Mouse (Mus musculus) midbrain, postnatal 0 days (tissue): ENCODE measurements around the gene Dok5. TPM values are rescaled to one million over a fixed set of nuclear protein-coding genes. Genes with fewer than 3 reads are reported as not detected.
A peak's percentile ranks its signal among the peaks of the same experiment; 100 is the strongest.

Experiments
- ATAC-seq: fragments of 200-750 bp; cut with Nextera tagmentation; 2 replicates; pipeline ENCODE4 v1.8.0; 2017; ENCODE audit warnings: moderate number of reproducible peaks, mild to moderate bottlenecking, moderate TSS enrichment, moderate library complexity; ENCODE audit not compliant: low FRiP score
- DNase-seq: peaks from one replicate; pipeline ENCODE4 v3.0.0-alpha.2; 2015; ENCODE audit warnings: low spot score
- H3K27ac ChIP-seq: fragments of 300-500 bp; sonication (generic); 2 replicates; pipeline ENCODE4 v1.5.1; 2014; ENCODE audit warnings: low read depth, mild to moderate bottlenecking, low read length, mixed read lengths
- H3K27me3 ChIP-seq: fragments of 300-500 bp; sonication (generic); 2 replicates; pipeline ENCODE4 v1.6.1; 2014; ENCODE audit warnings: low read length, control low read depth, mixed read lengths; ENCODE audit not compliant: insufficient read depth
- H3K36me3 ChIP-seq: fragments of 300-500 bp; sonication (generic); 2 replicates; pipeline ENCODE4 v1.6.1; 2014; ENCODE audit warnings: low read length, control low read depth, mixed read lengths; ENCODE audit not compliant: insufficient read depth
- H3K4me1 ChIP-seq: fragments of 300-500 bp; sonication (generic); 2 replicates; pipeline ENCODE4 v1.6.1; 2014; ENCODE audit warnings: mild to moderate bottlenecking, control low read depth, antibody characterized with exemption, low read length, mixed read lengths; ENCODE audit not compliant: insufficient read depth
- H3K4me2 ChIP-seq: fragments of 300-500 bp; sonication (generic); 2 replicates; pipeline ENCODE4 v1.6.1; 2014; ENCODE audit warnings: low read depth, mild to moderate bottlenecking, low read length, mixed read lengths; ENCODE audit not compliant: poor library complexity, severe bottlenecking
- H3K4me3 ChIP-seq: fragments of 300-500 bp; sonication (generic); 2 replicates; pipeline ENCODE4 v1.5.1; 2014; ENCODE audit warnings: low read depth, mild to moderate bottlenecking, low read length, moderate library complexity
- H3K9ac ChIP-seq: fragments of 300-500 bp; sonication (generic); replicated peaks from 2 replicates; pipeline ENCODE4 v1.6.1; 2014; ENCODE audit warnings: mild to moderate bottlenecking, low read length, moderate library complexity, mixed read lengths; ENCODE audit not compliant: poor library complexity, severe bottlenecking
- H3K9me3 ChIP-seq: fragments of 300-500 bp; sonication (generic); 2 replicates; pipeline ENCODE4 v1.6.1; 2016; ENCODE audit warnings: low read length, control low read depth
- CTCF ChIP-seq: IDR thresholded peaks from 2 replicates; pipeline ENCODE4 v1.5.1; 2016; ENCODE audit warnings: antibody characterized with exemption, mild to moderate bottlenecking
- WGBS: fragments of 180-500 bp; shearing (Covaris S2); extraction: QIAGEN DNeasy Blood & Tissue Kit; methylation state at CpG from one replicate; pipeline ENCODE4 v1.1.7; 2014; 5-methylcytosine and 5-hydroxymethylcytosine counted together
- polyA plus RNA-seq: library from polyadenylated mRNA; unstranded; fragments of >200 nt; fragmentation: Nextera tagmentation; extraction: Ambion mirVana; gene quantifications from 2 replicates; pipeline ENCODE4 v1.2.1, GENCODE M21; 2015
- total RNA-seq: library from RNA; depleted of rRNA; stranded (reverse); fragments of >200 nt; gene quantifications from 2 replicates; pipeline ENCODE4 v1.2.3, GENCODE M21; 2014

The Dok5 gene
- total and polyA plus RNA-seq, 2 experiments from 2014 or later: 27.0 to 35.2 TPM

DNA sequence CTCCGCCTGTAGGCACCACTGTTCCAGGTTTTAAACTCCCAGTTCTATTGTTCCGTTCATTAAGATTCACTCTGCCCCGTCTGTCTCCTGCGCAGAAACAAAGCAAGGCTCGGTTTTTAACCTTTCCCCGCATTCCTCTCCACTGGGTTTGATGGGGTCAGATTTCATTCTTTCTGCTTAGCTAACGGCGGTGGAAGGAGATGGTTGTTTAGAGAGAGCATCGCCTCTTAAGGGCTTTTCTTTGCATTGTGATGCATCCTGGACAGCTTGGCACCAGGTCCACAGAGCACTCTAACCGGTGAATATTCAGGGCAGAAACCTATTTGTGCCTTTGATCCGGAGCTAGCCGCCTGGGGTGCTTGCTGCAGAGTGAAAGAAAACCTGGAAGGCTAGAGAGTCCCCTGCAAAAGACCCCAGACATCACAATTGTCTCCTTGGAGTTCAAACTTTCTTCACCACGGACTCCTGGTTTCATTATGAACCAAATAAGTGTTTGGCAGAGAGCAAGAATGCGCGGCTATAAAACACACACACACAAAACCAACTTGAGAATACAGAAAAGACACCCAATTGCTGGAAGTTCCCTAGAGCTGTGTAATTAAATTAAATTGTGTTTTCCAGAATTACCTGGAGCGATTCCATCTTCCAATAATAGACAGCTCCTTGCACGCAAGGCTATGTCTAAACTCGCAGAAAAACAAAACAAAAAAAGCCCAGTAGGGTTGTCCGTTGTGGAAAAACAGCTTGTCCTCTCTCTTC is 40.7 kb downstream of the Dok5 start:
- TF ChIP-seq CTCF: 0 out of 2 replicates have a peak, but pooled peaks have one; percentile 7
- peak overlapping the region; percentile 75 for H3K27ac ChIP-seq
- peak overlapping the region; percentile 39; the same call in 1 of the 2 replicates for H3K9ac ChIP-seq
- H3K36me3 ChIP-seq: no peaks in the 10 kb centered on the region
- peak overlapping the region; percentile 36 for H3K4me2 ChIP-seq
- ATAC-seq: no peak
- H3K4me3 ChIP-seq: no peak overlapping the region
- no peaks in the 10 kb centered on the region for H3K27me3 ChIP-seq
- whole genome bisulfite sequencing: 8% methylated on average over 19 of the region's 19 CpGs
- DNase-seq: peak; percentile 53
- H3K9me3 ChIP-seq: no peaks in the 10 kb centered on the region
- peaks cover 9% of the 10 kb centered on the region; the same call in 1 of the 2 replicates for H3K4me1 ChIP-seq

DNA sequence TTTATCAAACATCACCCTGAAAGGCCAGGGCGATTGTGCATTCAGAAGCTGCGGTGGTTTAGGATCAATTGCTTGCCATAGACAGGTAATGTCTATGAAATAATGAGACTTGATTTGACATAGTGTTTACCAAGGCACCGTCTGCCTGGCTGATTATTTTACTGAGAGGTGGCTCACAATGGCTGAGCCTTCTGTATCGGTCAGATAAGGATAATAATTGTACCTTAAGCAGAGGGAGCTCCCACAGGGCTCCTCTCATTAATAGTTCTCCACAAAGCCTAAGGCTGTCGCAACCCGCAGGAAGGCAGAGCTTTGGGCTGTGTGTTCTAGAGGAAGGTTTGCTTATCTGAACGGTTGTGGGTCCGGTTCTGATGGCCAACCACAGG is 41.3 kb downstream of the Dok5 start:
- DNase-seq (no peak), ATAC-seq (0 out of 2 replicates have a peak, but pooled peaks have one; percentile 7)
- H3K27ac ChIP-seq: peak overlapping the region; percentile 75
- TF ChIP-seq CTCF: no peak
- H3K4me3 ChIP-seq: no peak overlapping the region
- H3K9ac ChIP-seq: no peak overlapping the region
- WGBS: 22% methylated on average over 8 of the region's 8 CpGs
- peaks cover 9% of the 10 kb centered on the region; the same call in 1 of the 2 replicates for H3K4me1 ChIP-seq
- H3K4me2 ChIP-seq: no peak overlapping the region
- H3K36me3 ChIP-seq: no peaks in the 10 kb centered on the region
- H3K27me3 ChIP-seq: no peaks in the 10 kb centered on the region
- H3K9me3 ChIP-seq: no peaks in the 10 kb centered on the region

DNA sequence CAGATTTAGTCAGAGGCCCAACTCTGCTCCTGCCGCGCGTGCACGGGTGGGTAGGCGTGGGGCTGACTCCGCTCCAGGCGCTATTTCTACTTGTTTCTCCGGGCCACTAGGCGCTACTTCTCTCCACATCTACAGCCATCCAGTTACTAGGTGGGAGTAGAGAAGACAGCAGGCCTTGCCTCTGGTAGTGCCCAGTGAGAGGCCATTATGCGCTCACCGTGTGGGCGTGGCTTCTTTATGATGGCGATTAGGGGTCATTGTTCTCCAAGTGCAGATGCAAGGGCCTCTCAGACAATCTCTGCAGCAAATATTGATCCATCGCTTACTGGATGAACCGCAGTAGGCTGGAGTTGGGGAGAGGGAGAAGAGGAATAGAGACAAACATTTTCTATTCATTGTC is 44.0 kb downstream of the Dok5 start:
- Histone ChIP-seq H3K27me3 (no peaks in the 10 kb centered on the region), H3K9ac (no peak overlapping the region), H3K9me3 (no peaks in the 10 kb centered on the region), H3K27ac (no peak overlapping the region), H3K4me1 (peaks cover 9% of the 10 kb centered on the region; the same call in 1 of the 2 replicates), H3K4me3 (no peak overlapping the region), H3K4me2 (no peak overlapping the region), H3K36me3 (no peaks in the 10 kb centered on the region)
- no peak for ATAC-seq
- TF ChIP-seq CTCF: no peak
- 90% methylated on average over 15 of the region's 15 CpGs for WGBS
- no peak for DNase-seq

DNA sequence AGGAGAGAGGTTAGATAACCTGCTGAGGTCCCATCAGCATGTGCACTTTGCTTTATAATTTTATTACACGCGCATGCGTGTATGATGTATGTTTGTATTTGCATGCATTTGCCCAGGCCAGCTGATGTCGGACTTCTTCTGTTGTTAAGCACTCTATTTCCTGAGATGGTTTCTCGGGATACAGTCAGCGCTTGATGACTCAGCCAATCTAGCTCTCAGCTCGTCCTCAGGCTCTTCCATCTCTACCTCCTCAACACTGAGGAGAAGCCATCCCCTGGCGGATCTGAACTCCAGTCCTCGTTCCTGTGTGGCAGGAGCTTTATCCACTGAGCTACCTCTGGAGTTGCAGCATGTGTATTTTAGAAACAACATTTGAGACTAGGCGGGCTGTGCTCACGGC is 44.5 kb downstream of the Dok5 start:
- Histone ChIP-seq H3K4me2 (no peak overlapping the region), H3K9ac (no peak overlapping the region), H3K27ac (no peak overlapping the region), H3K27me3 (no peaks in the 10 kb centered on the region), H3K4me1 (peaks cover 9% of the 10 kb centered on the region; the same call in 1 of the 2 replicates), H3K4me3 (no peak overlapping the region), H3K9me3 (no peaks in the 10 kb centered on the region), H3K36me3 (no peaks in the 10 kb centered on the region)
- no peak for DNase-seq
- no peak for TF ChIP-seq CTCF
- WGBS: 94% methylated on average over 11 of the region's 11 CpGs
- ATAC-seq: no peak

DNA sequence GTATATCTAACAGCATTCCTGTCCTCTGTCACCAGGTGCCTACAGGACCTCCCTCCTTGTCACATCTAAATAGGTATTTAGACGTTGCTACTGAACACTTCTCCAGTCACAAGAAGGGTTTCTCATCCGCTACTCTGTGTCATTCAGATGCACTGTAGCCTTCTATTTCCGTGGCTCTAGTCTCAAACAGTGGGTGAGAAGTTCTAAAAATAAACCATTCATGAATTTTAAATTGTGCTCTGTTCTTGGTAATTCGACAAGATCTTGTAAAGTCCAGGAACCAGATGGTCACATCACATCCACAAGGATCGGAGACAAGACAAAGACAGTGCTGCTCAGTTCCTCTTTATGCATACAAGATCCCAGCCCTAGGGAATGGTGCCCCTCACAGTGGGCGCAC is 46.0 kb downstream of the Dok5 start:
- no peak for DNase-seq
- Histone ChIP-seq H3K4me1 (peaks cover 4% of the 10 kb centered on the region; the same call in 1 of the 2 replicates), H3K36me3 (no peaks in the 10 kb centered on the region), H3K4me2 (no peak overlapping the region), H3K27ac (no peak overlapping the region), H3K27me3 (no peaks in the 10 kb centered on the region), H3K9me3 (no peaks in the 10 kb centered on the region), H3K9ac (no peak overlapping the region), H3K4me3 (no peak overlapping the region)
- no peak for TF ChIP-seq CTCF
- 66% methylated on average over 6 of the region's 6 CpGs for WGBS
- no peak for ATAC-seq

DNA sequence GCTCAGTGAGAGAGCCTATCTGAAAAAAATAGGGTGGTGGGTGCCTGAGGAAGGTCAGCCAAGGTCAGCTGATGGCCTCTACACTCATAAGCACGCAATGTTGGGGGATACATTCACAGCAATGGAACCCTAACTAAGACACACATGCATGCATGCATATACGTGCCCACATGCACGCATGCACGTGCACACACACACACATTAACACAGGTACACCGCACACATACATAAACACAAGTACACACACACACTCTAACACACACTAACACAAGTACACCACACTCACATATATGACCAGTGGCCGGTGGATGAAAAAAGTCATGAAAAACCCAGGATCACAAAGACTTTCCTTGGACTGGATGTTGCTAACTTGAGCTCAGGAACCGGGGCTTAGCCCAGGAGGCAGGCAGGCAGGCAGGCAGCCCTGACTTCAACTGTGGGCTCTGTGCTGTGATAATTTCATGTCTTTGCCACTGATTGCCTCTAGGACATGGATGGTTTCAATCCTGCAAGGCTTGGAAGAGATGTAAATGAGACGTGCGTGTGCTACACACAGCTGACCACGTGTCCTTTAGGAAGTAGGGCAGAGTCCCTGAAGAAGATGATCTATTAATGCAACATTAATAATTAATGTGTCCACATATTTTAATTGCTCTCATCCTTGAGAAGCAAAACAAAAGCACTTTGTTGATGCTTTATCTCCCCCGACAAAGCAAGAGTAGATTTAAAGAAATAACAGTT is 48.6 kb downstream of the Dok5 start:
- no peak overlapping the region for H3K9ac ChIP-seq
- 67% methylated on average over 11 of the region's 11 CpGs for whole genome bisulfite sequencing
- TF ChIP-seq CTCF: no peak
- no peaks in the 10 kb centered on the region for H3K36me3 ChIP-seq
- no peak for DNase-seq
- no peak for ATAC-seq
- H3K4me3 ChIP-seq: no peak overlapping the region
- H3K9me3 ChIP-seq: no peaks in the 10 kb centered on the region
- H3K27ac ChIP-seq: no peak overlapping the region; the same call in 1 of the 2 replicates
- no peak overlapping the region for H3K4me2 ChIP-seq
- no peaks in the 10 kb centered on the region for H3K27me3 ChIP-seq
- H3K4me1 ChIP-seq: no peaks in the 10 kb centered on the region
